Mouse (Mus musculus): ENCODE results near the gene Nav1. TPM values are rescaled to one million over a fixed set of nuclear protein-coding genes. Genes with fewer than 3 reads are reported as not detected.

The Nav1 gene
- polyA plus RNA-seq, 1 experiment from 2014 or later = 3.2 TPM

DNA sequence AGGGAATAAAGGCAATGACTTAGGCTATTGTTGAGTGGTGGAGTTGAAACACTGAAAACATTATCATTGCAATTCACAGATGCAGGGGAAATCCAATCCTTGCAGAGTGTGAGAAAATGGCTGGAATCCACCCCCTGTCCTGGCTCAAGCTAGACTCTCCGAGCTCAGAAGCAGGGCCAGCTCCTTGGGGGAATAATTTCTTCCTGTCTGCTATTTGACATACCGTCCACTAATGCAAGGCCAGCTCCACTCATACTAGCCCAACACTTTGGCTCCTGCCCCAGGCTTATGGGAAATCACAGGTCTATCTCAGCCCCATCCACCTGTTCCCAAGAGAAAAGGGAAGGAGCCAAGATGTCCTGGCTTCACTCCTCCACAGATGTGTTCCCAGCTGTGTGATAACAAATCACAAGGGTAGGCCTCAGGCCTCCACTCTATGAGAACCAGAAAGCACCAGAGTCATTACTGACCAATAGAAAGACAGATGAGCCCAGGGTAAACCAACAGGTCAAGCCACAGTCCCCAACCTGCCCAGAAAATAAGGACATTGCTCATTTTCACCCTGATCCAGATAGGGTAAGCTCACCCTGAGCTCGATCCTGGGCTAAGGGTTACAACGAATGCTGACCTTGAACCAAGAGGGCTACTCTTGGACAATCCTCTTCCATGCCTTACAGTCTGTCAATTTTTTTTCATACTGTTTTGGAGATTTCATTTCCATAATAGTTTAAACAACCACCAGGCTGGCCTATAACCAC lies 32.5 kb downstream of the Nav1 start:
- H3K4me1 ChIP-seq = no peaks in the 10 kb centered on the region
- 67% methylated on average over 4 of the region's 4 CpGs for WGBS (ENCODE audit: insufficient replicate concordance)
- H3K36me3 ChIP-seq = no peaks in the 10 kb centered on the region
- no peaks in the 10 kb centered on the region for H3K27me3 ChIP-seq (replicated peaks)
- no peak overlapping the region for H3K4me3 ChIP-seq
- H3K27ac ChIP-seq = no peak overlapping the region
- no peak overlapping the region for H3K9ac ChIP-seq
- H3K9me3 ChIP-seq (replicated peaks) = no peaks in the 10 kb centered on the region
- no peak for ATAC-seq
- H3K4me2 ChIP-seq = no peak overlapping the region

DNA sequence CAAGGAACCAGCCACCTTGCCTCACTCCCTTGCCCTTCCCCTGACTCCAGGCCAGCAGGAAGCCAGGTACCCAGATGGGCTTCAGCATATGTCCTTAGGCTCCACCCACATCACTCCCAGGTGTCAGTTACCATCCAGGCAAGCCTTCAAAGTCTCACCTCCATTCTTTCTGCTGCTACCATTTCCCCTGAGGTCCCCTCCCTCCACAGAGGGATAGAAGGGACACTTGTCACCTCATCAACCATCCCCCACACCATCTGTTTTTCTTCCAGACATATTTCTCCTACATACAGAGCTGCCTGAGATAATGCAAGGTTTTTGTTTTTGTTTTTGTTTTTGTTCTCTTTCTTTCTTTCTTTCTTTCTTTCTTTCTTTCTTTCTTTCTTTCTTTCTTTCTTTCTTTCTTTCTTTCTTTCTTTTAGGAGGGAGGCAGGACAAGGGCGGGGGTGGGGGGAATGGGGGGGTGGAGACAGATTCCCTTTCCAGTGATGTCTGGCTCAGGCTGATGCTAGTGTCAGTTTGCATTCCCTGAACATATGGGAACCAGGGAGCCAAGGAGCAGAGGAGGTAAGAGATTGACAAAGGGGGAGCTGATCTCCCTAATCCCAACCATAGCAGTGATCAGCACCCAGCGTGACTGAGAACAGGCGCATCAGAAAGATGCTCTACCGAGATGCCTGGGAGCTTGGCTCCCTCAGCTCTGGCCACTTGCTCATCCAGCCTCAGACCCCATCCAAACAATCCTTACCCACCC lies 34.8 kb downstream of the Nav1 start:
- Histone ChIP-seq H3K9me3 (replicated peaks) (no peaks in the 10 kb centered on the region), H3K27ac (no peak overlapping the region), H3K27me3 (replicated peaks) (no peaks in the 10 kb centered on the region), H3K4me1 (no peaks in the 10 kb centered on the region), H3K4me2 (no peak overlapping the region), H3K9ac (no peak overlapping the region), H3K36me3 (no peaks in the 10 kb centered on the region), H3K4me3 (no peak overlapping the region)
- 67% methylated on average over 4 of the region's 4 CpGs for WGBS (ENCODE audit: insufficient replicate concordance)
- ATAC-seq = no peak

DNA sequence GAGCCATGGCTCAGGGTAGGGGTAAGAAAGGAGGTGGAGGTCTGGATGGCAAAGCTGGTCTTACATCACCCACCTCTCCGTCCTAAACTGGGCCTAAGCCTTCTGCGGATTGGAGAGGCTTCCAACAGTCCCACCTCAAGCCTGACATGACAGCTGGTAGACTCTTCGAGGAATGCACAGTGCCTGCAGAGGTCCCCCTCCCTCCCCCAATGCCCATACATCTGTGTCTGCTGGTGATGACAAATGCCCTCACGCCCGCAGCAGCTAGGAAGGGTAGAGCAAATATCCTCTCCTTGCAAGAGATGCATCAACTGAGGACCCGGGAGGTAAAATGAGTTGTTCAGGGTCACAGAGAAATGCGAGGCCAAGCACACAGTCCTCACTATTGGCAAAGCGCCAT lies 39.0 kb downstream of the Nav1 start:
- WGBS (ENCODE audit: insufficient replicate concordance) = 69% methylated on average over 8 of the region's 8 CpGs

DNA sequence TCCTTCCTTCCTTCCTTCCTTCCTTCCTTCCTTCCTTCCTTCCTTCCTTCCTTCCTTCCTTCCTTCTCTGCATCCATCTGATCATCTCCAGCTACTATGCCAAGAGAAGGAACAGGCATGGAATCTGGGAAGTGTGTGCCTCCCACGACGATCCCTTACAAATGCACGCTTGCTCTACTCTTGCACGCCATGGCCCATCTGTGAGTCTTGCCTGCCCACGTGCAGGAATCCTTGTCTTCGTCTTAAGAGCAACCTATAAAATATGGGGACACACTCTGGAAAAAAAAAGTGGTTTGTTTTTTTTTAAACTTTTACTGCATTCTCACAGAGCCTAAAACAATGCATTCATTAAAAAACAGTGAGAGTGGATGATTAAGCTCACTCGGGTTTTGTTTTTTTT lies 40.5 kb downstream of the Nav1 start:
- 77% methylated on average over 7 of the region's 7 CpGs for WGBS (ENCODE audit: insufficient replicate concordance)
- H3K27me3 ChIP-seq (replicated peaks) = no peaks in the 10 kb centered on the region
- no peak overlapping the region for H3K4me3 ChIP-seq
- no peaks in the 10 kb centered on the region for H3K36me3 ChIP-seq
- no peak for ATAC-seq
- no peaks in the 10 kb centered on the region for H3K9me3 ChIP-seq (replicated peaks)
- H3K4me2 ChIP-seq = no peak overlapping the region
- H3K4me1 ChIP-seq = peaks cover 4% of the 10 kb centered on the region; the same call in 1 of the 2 replicates
- H3K9ac ChIP-seq = no peak overlapping the region
- no peak overlapping the region for H3K27ac ChIP-seq

More for the DNA sequence above, 39.0 kb downstream of the Nav1 start:
- H3K4me1 ChIP-seq = peaks cover 3% of the 10 kb centered on the region; the same call in 1 of the 2 replicates
- no peak overlapping the region for H3K4me3 ChIP-seq
- no peaks in the 10 kb centered on the region for H3K27me3 ChIP-seq (replicated peaks)
- H3K4me2 ChIP-seq = no peak overlapping the region
- no peak overlapping the region for H3K27ac ChIP-seq
- no peak for ATAC-seq
- no peak overlapping the region for H3K9ac ChIP-seq
- H3K36me3 ChIP-seq = no peaks in the 10 kb centered on the region
- H3K9me3 ChIP-seq (replicated peaks) = no peaks in the 10 kb centered on the region

DNA sequence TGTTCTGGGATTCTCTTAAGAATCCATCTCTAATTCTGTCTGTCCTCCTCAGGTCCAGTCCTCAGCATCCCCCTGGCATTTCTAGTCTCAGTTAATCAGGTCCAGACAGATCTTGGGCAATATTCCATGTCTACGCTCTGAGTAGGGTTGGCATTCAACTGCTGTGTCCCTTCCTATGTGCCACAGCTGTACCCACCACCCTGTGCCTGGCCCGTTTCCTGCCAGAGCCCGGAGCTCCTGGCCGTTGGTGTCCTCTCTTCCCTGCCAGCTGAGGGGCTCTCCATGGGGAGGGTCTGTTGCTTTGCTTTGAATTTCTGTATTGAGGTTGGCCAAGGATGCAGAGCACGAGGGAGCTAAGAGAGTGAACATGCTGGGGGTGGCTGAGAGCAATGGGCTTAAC lies 41.3 kb downstream of the Nav1 start:
- 63% methylated on average over 5 of the region's 5 CpGs for WGBS (ENCODE audit: insufficient replicate concordance)
- Histone ChIP-seq H3K27ac (no peak overlapping the region), H3K36me3 (no peaks in the 10 kb centered on the region), H3K4me3 (no peak overlapping the region), H3K4me1 (peaks cover 9% of the 10 kb centered on the region; the same call in 1 of the 2 replicates), H3K27me3 (replicated peaks) (no peaks in the 10 kb centered on the region), H3K4me2 (no peak overlapping the region), H3K9ac (no peak overlapping the region), H3K9me3 (replicated peaks) (no peaks in the 10 kb centered on the region)
- no peak for ATAC-seq

DNA sequence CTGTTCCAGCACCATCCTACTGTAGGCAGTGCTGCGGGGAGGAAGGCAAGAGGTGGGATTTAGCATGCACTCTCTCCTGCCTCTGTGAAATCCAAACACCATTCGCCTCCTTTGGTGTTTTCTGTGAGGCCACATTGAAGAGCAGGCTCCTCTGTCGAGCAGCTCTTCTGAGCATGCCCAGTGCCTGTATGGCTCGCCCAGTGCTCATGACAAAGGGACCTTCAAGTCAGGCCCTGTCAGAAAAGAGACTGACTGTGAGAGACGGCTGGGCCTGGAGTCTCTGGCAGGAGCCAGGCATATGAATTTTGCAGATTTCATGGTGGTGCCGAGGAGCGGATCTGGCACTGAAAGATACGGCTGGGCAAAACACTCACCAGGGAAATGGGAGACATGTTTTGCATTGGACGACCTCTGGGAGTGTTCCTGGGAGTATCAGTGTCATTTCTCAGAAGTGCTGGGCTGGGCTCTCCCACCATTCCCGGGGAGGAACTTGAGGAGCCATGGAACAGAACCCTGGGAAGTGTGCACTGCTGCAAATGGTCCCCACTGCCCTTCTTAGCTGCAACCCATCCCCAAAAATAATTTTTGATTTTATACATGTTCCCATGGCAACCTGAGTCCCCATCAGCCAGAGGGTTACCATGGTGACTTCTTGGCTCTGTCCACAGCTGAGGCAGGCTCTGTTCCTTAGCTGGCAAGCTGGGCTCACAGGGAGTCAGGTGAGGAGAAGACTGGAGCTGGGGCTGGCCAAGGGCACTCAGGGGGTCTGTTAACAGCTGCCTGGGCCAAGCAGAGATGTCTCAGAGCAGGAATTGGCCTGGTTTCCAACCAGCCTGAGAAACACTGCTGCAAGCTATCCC lies 42.2 kb downstream of the Nav1 start:
- H3K27ac ChIP-seq = no peak overlapping the region
- no peaks in the 10 kb centered on the region for H3K9me3 ChIP-seq (replicated peaks)
- H3K4me3 ChIP-seq = no peak overlapping the region
- 56% methylated on average over 10 of the region's 10 CpGs for WGBS (ENCODE audit: insufficient replicate concordance)
- no peaks in the 10 kb centered on the region for H3K27me3 ChIP-seq (replicated peaks)
- H3K4me2 ChIP-seq = no peak overlapping the region
- no peak overlapping the region for H3K9ac ChIP-seq
- ATAC-seq = no peak
- H3K36me3 ChIP-seq = no peaks in the 10 kb centered on the region
- peaks cover 9% of the 10 kb centered on the region; the same call in 1 of the 2 replicates for H3K4me1 ChIP-seq

DNA sequence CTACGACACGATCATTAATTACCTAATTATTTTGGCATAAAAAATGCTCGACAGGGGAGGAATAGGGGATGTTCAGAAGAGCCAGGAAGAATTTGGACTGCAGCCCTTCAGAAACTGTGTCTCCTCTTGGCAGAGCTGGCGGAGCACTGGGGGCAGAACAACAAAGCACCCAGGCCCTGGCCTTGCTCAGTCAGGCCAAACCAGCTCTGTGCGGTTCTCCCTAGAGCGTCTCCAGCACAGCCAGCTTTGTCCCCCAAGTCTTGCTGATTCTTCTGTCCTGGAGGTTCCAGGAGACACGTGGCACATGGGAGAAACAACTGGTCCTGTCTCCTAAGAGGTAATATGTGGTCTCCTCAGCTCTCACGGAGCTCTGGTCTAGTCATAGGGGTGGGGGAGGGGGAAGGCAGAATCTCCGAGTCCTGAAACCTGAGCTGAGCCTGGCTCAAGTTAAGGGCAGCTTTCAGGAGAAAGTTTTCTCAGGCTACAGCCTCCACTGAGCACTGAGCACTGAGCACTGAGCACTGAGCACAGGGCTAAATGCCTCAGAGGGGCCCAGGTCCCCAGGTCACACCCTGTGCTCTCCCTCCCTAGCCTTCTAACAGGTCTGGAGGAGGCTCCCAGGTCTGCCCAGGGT lies 43.2 kb downstream of the Nav1 start:
- H3K4me3 ChIP-seq = no peak overlapping the region
- no peak overlapping the region for H3K4me2 ChIP-seq
- no peak for ATAC-seq
- peaks cover 9% of the 10 kb centered on the region; the same call in 1 of the 2 replicates for H3K4me1 ChIP-seq
- no peaks in the 10 kb centered on the region for H3K9me3 ChIP-seq (replicated peaks)
- no peaks in the 10 kb centered on the region for H3K36me3 ChIP-seq
- WGBS (ENCODE audit: insufficient replicate concordance) = 61% methylated on average over 9 of the region's 9 CpGs
- no peaks in the 10 kb centered on the region for H3K27me3 ChIP-seq (replicated peaks)
- no peak overlapping the region for H3K9ac ChIP-seq
- no peak overlapping the region for H3K27ac ChIP-seq

DNA sequence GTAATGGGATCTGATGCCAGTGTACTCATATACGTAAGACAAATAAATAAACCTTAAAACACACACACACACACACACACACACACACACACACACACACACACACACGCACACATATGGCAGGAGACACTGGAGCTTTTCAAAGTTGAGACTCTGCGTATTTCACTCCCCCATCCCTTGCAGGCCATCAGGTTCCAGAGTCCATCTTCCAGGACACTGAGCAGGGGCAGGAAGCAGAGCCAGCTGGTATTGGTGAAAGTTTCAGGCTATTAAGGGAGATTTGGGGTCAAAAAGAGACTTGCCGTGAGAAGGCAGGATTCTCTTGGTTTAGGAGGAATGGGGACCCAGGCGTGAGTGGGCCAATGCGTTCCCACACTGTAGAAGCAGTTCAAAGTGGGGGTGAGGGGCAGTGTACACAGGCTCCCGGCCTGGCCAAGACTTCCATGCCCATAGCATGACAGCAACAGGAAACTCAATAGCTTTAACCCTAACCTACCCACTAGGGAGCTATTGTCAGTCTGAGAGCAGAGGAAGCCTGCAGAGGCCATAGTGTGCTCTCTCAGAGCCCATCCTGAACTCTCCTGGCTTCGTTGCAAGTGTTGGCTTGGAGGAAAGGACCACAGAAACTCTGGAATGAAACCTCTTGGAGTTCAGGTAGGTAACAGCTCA lies 44.0 kb downstream of the Nav1 start:
- no peak overlapping the region for H3K9ac ChIP-seq
- WGBS (ENCODE audit: insufficient replicate concordance) = 65% methylated on average over 8 of the region's 8 CpGs
- H3K36me3 ChIP-seq = no peaks in the 10 kb centered on the region
- no peaks in the 10 kb centered on the region for H3K27me3 ChIP-seq (replicated peaks)
- no peaks in the 10 kb centered on the region for H3K9me3 ChIP-seq (replicated peaks)
- H3K4me2 ChIP-seq = no peak overlapping the region
- ATAC-seq = no peak
- peaks cover 9% of the 10 kb centered on the region; the same call in 1 of the 2 replicates for H3K4me1 ChIP-seq
- no peak overlapping the region for H3K4me3 ChIP-seq
- no peak overlapping the region for H3K27ac ChIP-seq

DNA sequence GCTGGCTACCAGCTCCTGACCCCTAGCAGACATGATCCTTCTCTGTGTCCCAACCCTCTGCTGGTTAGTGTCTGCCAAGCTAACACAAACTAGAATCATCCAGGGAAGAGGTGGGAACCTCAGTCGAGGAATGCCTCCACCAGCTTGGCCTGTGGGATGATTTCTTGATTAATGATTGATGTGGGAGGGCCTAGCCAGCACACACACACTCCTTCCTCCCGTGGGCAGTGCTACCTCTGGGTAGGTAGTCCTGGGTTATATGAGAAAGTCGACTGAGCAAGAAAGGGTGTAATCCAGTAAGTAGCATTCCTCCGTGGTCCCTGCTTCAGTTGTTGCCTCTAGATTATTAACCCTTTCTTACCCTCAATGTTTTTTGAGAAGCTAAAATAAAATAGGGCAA lies 45.0 kb downstream of the Nav1 start:
- no peak overlapping the region for H3K27ac ChIP-seq
- H3K36me3 ChIP-seq = no peaks in the 10 kb centered on the region
- H3K4me1 ChIP-seq = peaks cover 9% of the 10 kb centered on the region; the same call in 1 of the 2 replicates
- 29% methylated on average over 4 of the region's 4 CpGs for WGBS (ENCODE audit: insufficient replicate concordance)
- no peak overlapping the region for H3K9ac ChIP-seq
- no peaks in the 10 kb centered on the region for H3K9me3 ChIP-seq (replicated peaks)
- no peak overlapping the region for H3K4me3 ChIP-seq
- no peak overlapping the region for H3K4me2 ChIP-seq
- no peaks in the 10 kb centered on the region for H3K27me3 ChIP-seq (replicated peaks)
- no peak for ATAC-seq

DNA sequence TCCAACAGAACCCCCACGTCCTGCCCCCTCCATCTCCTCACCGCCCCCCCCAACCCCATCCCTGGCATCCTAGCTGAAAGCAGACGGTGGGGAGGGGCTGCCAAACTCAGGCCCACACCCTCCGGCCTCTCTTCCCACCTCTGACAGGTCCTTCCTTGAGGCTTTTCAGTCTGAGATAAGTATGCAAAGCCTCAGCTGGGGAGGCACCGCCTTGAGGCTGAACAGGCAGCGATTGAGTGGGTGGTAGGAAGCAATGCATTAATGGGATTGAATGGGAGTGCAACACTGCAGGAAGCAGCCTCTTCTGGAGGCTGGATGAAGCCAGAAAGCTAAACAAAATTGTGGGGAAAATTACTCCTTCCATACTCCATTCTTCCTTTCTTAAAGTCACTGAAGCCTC lies 45.8 kb downstream of the Nav1 start:
- Histone ChIP-seq H3K4me2 (no peak overlapping the region), H3K36me3 (no peaks in the 10 kb centered on the region), H3K27ac (no peak overlapping the region), H3K9ac (no peak overlapping the region; the same call in 1 of the 2 replicates), H3K9me3 (replicated peaks) (no peaks in the 10 kb centered on the region), H3K27me3 (replicated peaks) (no peaks in the 10 kb centered on the region), H3K4me1 (peaks cover 9% of the 10 kb centered on the region; the same call in 1 of the 2 replicates), H3K4me3 (no peak overlapping the region)
- no peak for ATAC-seq
- WGBS (ENCODE audit: insufficient replicate concordance) = 34% methylated on average over 6 of the region's 6 CpGs

DNA sequence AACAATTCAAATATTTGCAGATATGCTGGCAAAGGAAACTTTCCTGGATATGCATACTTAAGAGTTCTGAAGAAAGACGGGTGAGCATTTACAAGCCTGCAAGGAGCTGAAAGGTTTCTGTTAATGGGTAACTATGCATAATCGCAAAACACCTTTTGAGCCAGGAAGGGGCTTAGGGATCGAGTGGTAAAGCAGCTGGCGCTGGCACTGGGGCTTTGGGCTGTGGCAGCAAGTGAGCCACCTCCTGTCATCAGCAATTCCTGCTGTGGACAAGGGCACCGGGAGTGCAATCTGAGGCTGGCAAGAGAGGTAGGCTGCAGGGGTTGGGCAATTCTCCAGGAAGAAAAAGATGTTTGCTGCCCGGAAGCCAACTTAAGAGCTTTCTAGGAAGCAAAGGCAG lies 49.1 kb downstream of the Nav1 start:
- H3K4me1 ChIP-seq = 0 out of 2 replicates have a peak, but pooled peaks cover 6% of the 10 kb centered on the region
- no peak overlapping the region for H3K9ac ChIP-seq
- H3K36me3 ChIP-seq = no peaks in the 10 kb centered on the region
- no peak overlapping the region for H3K4me2 ChIP-seq
- H3K4me3 ChIP-seq = no peak overlapping the region
- ATAC-seq = no peak
- H3K9me3 ChIP-seq (replicated peaks) = no peaks in the 10 kb centered on the region
- 52% methylated on average over 6 of the region's 6 CpGs for WGBS (ENCODE audit: insufficient replicate concordance)
- H3K27ac ChIP-seq = no peak overlapping the region
- H3K27me3 ChIP-seq (replicated peaks) = no peaks in the 10 kb centered on the region

All from liver, embryonic 12.5 days (tissue).